Mouse (Mus musculus) heart, embryonic 12.5 days (tissue): ENCODE measurements around the gene Zfp975. TPM values are rescaled to one million over a fixed set of nuclear protein-coding genes. Genes with fewer than 3 reads are reported as not detected.
"Not testable (repeated sequence)": the region's sequence is repeated elsewhere in the genome, so short reads cannot be mapped to it uniquely, and the experiment has no call there.

ENCODE experiments used
- ATAC-seq: fragments of 200-750 bp; cut with Nextera tagmentation; 2 replicates; pipeline ENCODE4 v1.8.0; 2017; ENCODE audit warnings: moderate TSS enrichment, moderate library complexity; ENCODE audit not compliant: insufficient number of reproducible peaks, low FRiP score
- H3K27ac ChIP-seq: fragments of 300-500 bp; sonication (generic); 2 replicates; pipeline ENCODE4 v1.5.1; 2016; ENCODE audit warnings: mild to moderate bottlenecking, moderate library complexity; ENCODE audit not compliant: poor library complexity, severe bottlenecking
- H3K27me3 ChIP-seq: fragments of 300-500 bp; sonication (generic); replicated peaks from 2 replicates; pipeline ENCODE4 v1.6.1; 2016; ENCODE audit warnings: mild to moderate bottlenecking, moderate library complexity
- H3K36me3 ChIP-seq: fragments of 300-500 bp; sonication (generic); 2 replicates; pipeline ENCODE4 v1.6.1; 2016; ENCODE audit warnings: mild to moderate bottlenecking, moderate library complexity
- H3K4me1 ChIP-seq: fragments of 300-500 bp; sonication (generic); replicated peaks from 2 replicates; pipeline ENCODE4 v1.6.1; 2016; ENCODE audit warnings: mild to moderate bottlenecking
- H3K4me2 ChIP-seq: fragments of 300-500 bp; sonication (generic); 2 replicates; pipeline ENCODE4 v1.6.1; 2016; ENCODE audit warnings: mild to moderate bottlenecking, moderate library complexity
- H3K4me3 ChIP-seq: fragments of 300-500 bp; sonication (generic); 2 replicates; pipeline ENCODE4 v1.5.1; 2016; ENCODE audit warnings: mild to moderate bottlenecking
- H3K9ac ChIP-seq: fragments of 300-500 bp; sonication (generic); 2 replicates; pipeline ENCODE4 v1.6.1; 2016; ENCODE audit warnings: mild to moderate bottlenecking, moderate library complexity
- H3K9me3 ChIP-seq: fragments of 300-500 bp; sonication (generic); replicated peaks from 2 replicates; pipeline ENCODE4 v1.6.1; 2016; ENCODE audit warnings: mild to moderate bottlenecking, moderate library complexity
- polyA plus RNA-seq: library from polyadenylated mRNA; unstranded; fragments of >200 nt; fragmentation: Nextera tagmentation; extraction: Ambion mirVana; gene quantifications from 2 replicates; pipeline ENCODE4 v1.2.1, GENCODE M21; 2016

Zfp975 gene
- polyA plus RNA-seq, 1 experiment from 2014 or later = 8.5 TPM

DNA sequence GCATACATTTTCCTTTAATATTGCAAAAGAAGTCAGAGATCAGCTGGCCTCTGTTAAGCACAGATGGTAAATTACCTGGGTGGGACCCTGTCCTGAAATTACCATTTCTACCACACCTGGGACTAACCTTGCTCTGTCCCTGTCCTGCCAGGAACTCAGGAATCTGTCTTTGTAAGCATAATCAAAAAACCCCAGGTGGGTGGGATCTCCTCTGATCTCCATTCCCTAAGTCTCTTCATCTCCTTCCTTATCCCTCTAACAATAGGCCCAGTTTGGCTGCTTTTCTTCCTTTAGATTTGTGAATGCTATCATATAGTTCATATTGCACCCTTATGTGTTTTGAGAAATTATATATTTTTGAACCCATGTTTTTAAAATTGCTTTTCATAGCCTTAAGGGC lies 61.5 kb downstream of the Zfp975 start:
- peaks cover 19% of the 10 kb centered on the region for H3K9me3 ChIP-seq
- not testable (repeated sequence) for H3K27me3 ChIP-seq, H3K4me3 ChIP-seq

More for the DNA sequence above, 61.5 kb downstream of the Zfp975 start:
- not testable (repeated sequence) for H3K9ac ChIP-seq, H3K36me3 ChIP-seq, ATAC-seq, H3K4me2 ChIP-seq, H3K27ac ChIP-seq, H3K4me1 ChIP-seq

Other genes with a start within 250 kb of the Zfp975 start
- not detected in 2 replicates for gene 4933421I07Rik, start 244.6 kb downstream of the Zfp975 start, polyA plus RNA-seq
- gene Zfp141, start 187.0 kb downstream of the Zfp975 start, polyA plus RNA-seq = 6.3 and 6.6 TPM in 2 replicates
- not detected in 2 replicates for gene Gm21028, start 114.2 kb downstream of the Zfp975 start, polyA plus RNA-seq
- gene Zfp977, start 100.2 kb downstream of the Zfp975 start, polyA plus RNA-seq = 1.7 and 1.9 TPM in 2 replicates
- 2.6 and 2.9 TPM in 2 replicates for gene Zfp976, start 50.2 kb downstream of the Zfp975 start, polyA plus RNA-seq
- gene Gm17067, start 34.3 kb upstream of the Zfp975 start, polyA plus RNA-seq = not detected in 2 replicates
- not detected in 2 replicates for gene Vmn2r62, start 100.8 kb upstream of the Zfp975 start, polyA plus RNA-seq
- gene Gm2381, start 174.5 kb upstream of the Zfp975 start, polyA plus RNA-seq = not detected in 2 replicates
- not detected in 2 replicates for gene Vmn2r63, start 241.1 kb upstream of the Zfp975 start, polyA plus RNA-seq